Mouse (Mus musculus): ENCODE measurements at regions not wholly inside any gene's neighbourhood (a gene's known extent, or its start where the extent isn't known, plus 50 kb on each side); places are given as distances from the start of the nearest gene placed in this dataset.

GRCm38 (mm10) chr13:72817521-72817920 lies 188.9 kb downstream of the Irx2 start:
- TF ChIP-seq CTCF (conservative IDR thresholded peaks at IDR 0.05 in 1 of 2, IDR thresholded peaks at IDR 0.05 in 1 of 2; ENCODE audit: low read depth in 2 of 2, low read length in 2 of 2) (no peak), ETS1 (conservative IDR thresholded peaks at IDR 0.05; ENCODE audit: low read depth, low read length) (no peak), E2F4 (IDR thresholded peaks at IDR 0.05; ENCODE audit: insufficient replicate concordance, low read depth, low read length) (no peak), CHD2 (IDR thresholded peaks at IDR 0.05; ENCODE audit: low read length) (no peak), HCFC1 (IDR thresholded peaks at IDR 0.05; ENCODE audit: low read depth, low read length) (no peak), POLR2A (IDR thresholded peaks at IDR 0.05; ENCODE audit: low read depth, low read length) (no peak), SIN3A (IDR thresholded peaks at IDR 0.05; ENCODE audit: low read length) (no peak), EP300 (IDR thresholded peaks at IDR 0.05; ENCODE audit: low read length) (no peak), ZMIZ1 (IDR thresholded peaks at IDR 0.05; ENCODE audit: low read depth, low read length) (no peak), TBP (conservative IDR thresholded peaks at IDR 0.05; ENCODE audit: low read depth, low read length) (no peak), ELF1 (IDR thresholded peaks at IDR 0.05; ENCODE audit: low read depth, low read length) (no peak), MAFK (IDR thresholded peaks at IDR 0.05; ENCODE audit: insufficient replicate concordance, low read length) (no peak), USF2 (conservative IDR thresholded peaks at IDR 0.05; ENCODE audit: low read depth, low read length) (no peak), UBTF (IDR thresholded peaks at IDR 0.05; ENCODE audit: low read depth, low read length) (no peak)

All from CH12.LX (cell line).